Mouse (Mus musculus) megakaryocyte, embryonic 14.5 days (primary cell): ENCODE measurements around the gene Batf2.

Experiments
- FLI1 ChIP-seq: IDR thresholded peaks from 2 replicates; pipeline ENCODE4 v1.6.1; 2012; ENCODE audit warnings: low read length, inconsistent platforms, mixed read lengths
- GATA1 ChIP-seq: IDR thresholded peaks from 3 replicates; pipeline ENCODE4 v1.6.1; 2012; ENCODE audit warnings: mixed read lengths, low read length, inconsistent platforms, borderline replicate concordance

DNA sequence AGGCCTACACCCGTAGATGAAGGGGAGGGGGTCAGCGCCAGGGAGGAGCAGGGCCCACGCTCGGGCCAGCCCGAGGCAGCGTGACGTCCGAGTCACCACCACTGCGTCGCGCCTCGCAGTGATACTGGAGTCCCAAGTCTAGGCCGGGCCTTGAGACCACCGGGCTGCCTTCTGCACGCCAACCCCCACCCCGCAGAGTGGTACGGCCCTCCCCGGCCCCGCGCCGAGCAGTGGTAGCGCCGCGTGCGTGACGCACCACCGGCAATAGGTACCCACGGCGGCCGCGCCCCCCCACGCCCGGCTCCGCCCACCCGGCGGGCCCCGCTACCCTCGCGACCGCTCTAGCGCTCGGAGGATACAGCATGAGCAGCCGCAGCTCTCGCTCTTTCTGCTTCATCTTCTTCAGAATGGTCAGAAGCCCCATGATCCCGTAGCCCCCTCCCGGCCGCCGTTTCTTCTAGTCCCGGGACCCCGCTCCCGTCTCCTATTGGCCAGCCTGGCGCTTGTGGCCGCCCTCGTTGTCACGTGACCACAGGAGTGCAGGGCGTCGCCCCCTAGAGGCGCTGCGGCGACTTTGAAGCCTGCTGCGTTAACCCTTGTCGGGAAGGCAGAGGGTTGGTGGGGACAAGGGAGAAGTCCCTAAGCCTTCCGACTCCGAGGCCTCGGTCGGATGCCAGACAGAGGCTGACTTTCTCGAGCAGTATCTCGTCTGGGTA, at the start of gene Batf2:
- TF ChIP-seq GATA1 (no peak), FLI1 (no peak)
